Mouse (Mus musculus) left cerebral cortex, postnatal 10 days (tissue): ENCODE measurements around the gene Nkapd1. TPM values are rescaled to one million over a fixed set of nuclear protein-coding genes. Genes with fewer than 3 reads are reported as not detected.

ENCODE experiments used
- DNase-seq, 2 experiments: peaks; one replicate each; pipeline ENCODE4 v3.0.0; 2021 to 2022; ENCODE audit warnings: low spot score in 2 of 2, mixed read lengths in 1 of 2; ENCODE audit errors: extremely low spot score in 1 of 2
- intact Hi-C: fragments of 180-260 bp; cut with DNase I; formaldehyde crosslinking; loops from one replicate; pipeline ENCODE4 v1.15.1; 2025
- total RNA-seq, 2 experiments: library from RNA; stranded (reverse); gene quantifications; 2 replicates each; pipeline ENCODE4 v1.2.3; 2021

Nkapd1 gene
- total RNA-seq, 2 experiments from 2014 or later, result 28.9 to 30.3 TPM

DNA sequence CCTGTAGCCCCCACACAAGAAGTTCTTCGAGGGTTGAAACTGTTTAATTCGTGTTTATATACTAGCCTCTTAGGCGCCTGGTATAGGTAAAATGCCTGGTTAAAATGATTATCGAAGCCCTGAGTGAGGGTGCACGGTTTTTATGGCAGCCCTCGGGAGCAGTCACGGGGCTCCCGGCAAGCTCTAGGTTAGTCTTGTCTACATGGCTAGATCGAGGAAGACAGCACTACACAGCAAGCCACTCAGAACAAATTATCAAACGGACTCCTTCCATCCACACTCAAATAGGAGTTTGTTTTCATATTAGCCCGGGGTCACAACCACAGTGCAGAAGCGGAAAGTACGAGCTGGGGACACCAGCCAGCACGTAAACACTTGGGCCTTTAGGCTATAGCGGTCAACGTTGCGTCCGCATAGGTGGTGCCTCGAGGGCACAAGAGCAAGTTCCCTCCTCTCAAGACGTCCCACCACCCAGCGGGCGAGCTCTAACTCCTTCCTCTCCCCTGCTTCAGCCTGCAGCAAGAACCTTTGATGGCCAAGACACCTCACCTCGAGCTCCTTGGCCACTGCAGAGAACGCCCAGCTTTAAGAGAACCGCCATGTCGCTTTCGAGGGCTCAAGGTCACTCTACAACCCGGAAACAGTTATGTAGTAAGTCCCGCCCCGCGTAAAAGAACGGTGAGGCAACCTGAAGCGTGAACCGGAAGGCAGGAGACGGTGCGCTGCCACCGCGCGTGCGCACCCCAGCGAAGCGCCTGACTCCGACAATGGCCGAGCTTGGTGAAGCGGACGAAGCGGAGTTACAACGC lies 13.9 kb downstream of the Nkapd1 start, which contains the start of the genes Sdhd and Timm8b:
TSS of gene Sdhd (minus strand) at position 624 of the 809 bp plus-strand sequence.
TSS of gene Timm8b (plus strand) at position 722 of the 809 bp plus-strand sequence.
- peak; percentile 94 to 96 for DNase-seq
- intact Hi-C loops, result no loop called here

DNA sequence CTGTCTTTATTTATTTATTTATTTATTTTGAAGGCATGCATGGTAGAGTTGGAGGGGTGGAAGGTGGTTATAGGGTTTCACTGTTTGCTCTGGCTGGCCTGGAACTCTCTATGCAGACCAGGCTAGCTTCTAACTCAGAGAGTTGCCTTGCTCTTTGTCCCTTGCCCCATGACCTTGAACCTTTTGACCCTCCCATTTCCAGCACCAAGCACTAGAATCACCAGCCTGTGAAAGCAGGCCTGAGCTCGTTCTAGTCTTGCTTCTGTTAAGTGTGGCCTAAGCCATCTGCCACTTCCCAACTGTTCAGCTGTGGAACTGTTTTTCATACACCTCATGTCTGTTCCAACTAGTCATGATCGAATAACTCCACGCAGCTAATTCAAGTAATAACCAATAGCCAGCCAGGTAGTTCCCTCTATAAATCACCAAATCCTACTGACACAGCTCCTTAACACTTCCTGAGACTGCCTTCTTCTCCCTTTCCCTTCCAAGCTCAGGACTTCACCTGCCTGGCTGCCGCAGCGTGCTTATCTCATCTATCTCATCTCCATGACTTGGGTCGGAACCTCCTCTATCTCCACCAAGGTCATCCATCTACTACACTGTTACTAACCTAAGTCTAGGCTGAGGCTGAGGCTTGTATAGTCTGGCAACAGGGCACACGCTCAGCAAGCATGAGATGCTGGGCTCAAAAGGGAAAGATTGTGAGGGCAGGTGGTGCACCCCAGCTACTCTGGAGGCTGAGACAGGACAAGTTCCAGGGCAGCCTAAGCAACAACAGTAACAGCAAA lies 15.0 kb downstream of the Nkapd1 start:
- no peak for DNase-seq
- intact Hi-C loops, result no loop called here

DNA sequence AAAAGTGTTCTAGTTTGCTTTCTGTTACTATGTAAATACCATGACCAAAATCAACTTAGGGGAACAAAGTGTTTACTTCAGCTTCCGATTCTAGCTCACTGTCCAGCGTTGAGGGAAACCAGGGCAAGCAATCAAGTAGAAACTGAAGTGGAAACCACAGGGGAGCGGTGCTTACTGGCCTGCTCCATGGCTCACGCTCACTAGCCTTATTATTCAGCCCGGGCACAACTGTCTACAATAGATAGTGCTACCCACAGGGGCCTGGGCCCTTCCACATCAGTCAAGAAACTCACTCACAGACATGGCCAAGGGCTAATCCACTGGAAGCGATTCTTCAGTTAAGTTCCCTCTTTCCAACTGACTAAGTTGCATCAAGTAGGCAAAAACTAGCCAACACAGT lies 15.7 kb downstream of the Nkapd1 start:
- intact Hi-C loops, result no loop called here
- DNase-seq, result no peak

DNA sequence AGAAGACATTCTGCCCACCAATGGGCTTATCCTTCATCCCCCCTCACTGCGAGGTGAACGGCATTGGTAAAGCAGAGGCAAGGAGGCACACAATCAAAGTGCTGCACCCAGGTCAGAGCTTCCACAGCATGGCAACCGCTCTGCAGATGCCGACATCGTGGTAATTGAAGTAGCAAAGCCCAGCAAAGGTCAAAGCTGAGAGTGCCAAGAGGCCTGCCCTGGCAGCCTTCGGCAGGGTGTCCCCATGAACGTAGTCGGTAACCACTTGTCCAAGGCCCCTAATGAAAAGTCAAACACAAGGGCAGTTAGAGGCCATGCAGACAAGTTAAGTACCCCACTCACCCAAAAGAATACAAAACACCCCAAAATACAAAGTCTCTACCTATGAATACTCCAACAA lies 20.3 kb downstream of the Nkapd1 start:
- intact Hi-C loops, result no loop called here
- DNase-seq, result no peak

DNA sequence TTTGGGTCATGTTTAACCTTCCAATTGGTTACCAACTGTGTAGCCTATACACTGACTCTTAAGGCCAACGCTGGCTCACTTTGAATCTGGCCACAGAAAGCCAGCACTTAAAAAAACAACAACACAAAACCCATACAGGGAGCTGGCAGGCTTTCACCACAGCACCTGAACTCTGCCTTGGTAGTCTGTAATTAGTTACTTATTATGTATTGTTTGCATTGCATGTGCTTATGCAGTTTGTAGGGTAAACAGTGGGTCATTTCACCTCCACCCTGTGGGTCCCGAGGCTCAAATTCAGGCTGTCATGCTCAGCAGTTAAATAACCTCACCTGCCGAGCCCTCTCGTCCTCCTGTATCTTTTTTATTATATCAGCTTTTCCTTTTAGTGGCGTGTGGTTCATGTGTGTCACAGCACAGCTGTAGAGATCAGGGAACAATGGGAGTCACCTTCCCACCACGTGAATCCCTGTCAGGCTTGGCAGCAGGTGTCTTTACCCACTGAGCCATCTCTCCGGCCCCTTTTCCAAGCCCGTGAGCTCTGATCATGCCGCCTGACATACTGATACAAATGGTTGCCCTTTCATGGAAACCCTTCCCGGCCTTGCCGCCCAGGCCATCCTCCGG lies 22.4 kb downstream of the Nkapd1 start:
- DNase-seq, result no peak
- intact Hi-C loops, result no loop called here

DNA sequence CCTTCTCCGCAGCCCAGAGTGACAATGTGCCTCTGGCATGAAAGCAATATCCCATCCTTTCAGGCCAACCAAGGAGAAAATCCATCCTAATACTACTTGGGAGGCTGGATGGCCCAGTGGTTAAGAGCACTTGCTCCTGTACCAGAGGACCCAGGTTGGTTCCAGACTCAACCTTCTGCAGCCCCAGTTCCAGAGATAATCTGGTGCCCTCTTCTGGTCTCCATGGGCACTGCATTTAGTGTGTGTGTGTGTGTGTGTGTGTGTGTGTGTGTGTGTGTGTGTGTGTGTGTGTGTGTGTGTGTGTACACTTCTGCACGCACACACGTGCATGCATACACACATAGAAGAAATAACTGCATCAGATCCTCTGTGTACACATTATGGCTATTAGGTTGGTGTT lies 23.7 kb downstream of the Nkapd1 start:
- intact Hi-C loops, result no loop called here
- DNase-seq, result peak in 1 of 2 experiments; percentile 51

DNA sequence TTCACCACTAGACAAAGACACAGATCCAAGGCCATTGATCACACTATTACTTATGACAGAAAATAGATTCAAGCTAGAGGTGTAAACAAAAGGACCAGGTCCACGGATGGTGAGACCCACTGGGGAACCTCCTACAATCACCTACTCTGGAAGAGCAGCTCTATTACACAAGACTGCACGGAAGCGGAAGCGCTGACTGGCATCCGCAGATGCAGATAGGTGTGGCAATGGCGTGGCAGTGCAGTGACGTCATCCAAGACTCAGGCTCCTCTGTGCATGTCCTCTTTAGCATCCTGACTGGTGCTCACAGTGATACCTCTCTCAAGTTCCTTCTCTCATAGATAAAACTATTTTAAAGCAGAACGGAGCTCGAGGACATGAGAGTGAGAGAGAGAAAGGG lies 24.3 kb downstream of the Nkapd1 start:
- intact Hi-C loops, result no loop called here
- no peak for DNase-seq

DNA sequence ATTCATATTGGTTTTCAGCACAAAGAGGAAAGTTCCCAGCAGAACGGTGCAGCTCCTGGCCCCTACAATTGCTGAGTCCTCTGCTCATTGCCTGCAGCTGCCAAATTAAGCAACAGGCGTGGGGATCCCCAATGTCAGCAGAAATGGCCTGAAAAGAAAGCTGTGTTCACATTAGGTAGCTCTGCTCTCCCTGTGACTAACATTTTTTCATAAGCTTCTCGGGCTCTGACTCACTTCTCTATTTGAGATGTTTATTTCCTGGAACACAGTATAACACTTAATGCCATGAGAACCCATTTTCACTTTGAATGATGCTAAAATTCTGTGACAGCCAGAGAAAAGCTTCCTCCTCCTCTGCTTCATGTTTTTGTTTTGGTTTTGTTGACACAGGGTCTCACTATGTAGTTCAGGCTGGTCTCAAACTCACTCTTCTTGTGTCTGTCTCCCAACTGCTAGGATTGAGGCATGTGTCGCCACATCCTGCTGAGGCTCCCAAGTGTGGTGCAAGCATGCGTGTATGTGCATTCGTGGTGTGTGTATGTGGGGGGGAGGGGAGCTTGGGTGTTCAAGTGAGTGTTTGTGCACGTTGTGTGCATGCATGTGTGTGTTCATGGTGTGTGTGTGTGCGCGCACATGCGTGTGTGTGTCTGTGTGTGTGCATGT lies 26.3 kb downstream of the Nkapd1 start:
- no peak for DNase-seq
- intact Hi-C loops, result no loop called here

DNA sequence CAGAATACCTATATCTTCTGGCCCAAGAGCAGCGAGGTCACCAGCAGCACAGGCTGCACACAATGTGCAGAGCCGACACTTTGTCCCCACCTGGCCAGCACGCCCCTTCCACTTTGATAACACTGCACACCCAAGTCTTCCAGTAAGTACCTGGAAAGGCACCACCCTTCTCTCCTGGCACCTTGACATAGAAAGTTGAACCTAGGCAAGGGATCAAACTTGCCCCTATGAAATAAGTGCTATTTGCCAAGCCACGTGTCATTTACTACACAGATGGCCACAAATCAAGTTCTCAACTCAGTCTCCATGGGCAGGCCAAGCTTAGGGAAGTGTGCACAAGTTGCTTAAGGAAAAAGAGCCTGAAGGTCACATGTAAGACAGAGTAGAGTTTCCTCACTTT lies 30.3 kb downstream of the Nkapd1 start:
- intact Hi-C loops, result no loop called here
- DNase-seq, result no peak

DNA sequence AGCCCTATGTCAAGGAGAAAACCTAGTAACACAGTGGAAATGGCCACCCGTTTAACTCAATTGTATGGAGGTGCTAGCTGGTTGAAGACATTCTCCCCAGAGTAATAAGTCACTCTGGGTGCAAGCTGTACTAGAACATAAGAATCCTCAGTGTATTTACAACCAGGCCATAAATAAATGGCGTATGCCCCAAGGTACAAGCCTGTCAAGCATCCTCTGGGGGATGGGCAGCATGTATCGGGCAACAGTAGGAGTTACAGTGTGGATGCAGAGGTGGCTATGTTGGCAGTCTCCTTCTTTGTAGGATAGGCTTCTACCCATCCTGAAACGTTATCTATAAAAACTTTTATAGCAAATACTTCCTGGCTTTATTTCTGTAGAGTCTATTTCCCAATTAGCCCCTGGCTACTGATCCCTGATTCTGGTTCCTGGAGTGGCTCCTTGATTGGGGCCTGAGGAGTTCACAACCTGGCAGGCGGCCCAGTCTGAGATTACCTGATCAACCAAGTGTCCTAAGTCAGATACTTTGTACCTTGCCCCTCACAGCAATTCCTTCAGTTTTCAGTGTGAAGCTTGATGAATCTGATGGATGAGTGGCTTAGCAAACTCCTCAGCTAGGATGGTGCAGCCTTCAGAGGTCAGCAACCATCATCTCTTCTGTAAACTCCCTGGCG lies 32.0 kb downstream of the Nkapd1 start:
- intact Hi-C loops, result no loop called here
- DNase-seq, result no peak

DNA sequence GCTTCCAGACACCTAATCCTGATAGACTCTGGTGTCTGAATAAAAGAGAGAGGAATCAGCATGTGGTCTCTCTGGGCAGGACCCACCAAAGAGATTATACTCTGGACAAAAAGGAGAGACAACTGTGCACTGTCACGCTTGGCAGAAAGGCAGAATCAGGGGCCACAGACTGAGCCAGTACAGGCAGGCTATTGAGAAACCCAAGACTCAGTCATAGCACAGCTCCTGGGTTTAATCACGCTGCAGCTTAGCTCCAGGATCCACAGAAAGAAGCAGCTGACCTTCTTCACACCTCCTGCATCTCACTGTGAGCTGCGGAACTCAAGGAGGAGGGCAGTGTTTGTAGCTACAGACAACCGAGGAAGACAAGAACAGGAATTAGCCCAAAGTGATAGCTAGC lies 36.9 kb downstream of the Nkapd1 start:
- DNase-seq, result no peak
- intact Hi-C loops, result no loop called here

DNA sequence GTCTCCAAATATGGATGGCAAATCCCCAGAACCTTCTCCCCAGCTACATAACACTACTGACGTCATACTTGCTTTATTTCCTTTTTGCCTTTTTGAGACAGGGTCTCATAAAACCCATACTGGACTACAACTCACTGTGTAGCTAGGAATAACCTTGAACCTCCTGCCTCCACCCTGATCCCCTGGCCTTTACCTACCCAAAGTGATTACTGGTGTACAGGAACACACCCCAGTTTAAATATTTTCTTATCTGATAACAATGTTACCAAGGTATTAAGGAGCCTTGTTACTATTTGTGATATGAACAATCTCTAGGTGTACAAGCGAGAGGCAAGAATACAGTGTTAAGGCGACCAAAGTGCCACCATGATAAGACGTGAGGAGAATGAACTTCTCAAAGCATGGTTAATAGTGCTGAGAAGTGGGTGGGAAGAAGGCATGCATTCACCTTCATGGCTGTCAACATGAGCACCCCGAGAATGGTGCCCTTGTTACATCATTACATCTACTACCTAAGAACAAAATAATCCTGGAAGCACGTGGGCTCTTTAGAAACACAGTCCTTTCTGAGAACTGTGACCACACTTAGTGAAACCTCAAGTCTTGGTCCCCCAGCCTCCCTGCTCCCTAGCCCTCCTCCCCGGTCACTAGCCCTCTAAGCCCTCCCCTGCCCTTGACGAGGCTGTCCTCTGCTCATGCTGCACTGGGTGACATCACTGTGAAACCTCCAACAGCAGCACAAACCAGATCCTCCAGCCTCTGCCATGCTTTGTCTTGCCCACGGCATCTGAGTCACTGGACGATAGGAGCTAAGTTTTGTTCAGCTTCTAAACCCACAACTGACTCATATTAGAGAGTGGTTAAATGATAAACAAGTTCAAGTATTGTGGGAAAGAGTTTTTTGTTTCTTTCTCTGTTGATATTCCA lies 47.4 kb downstream of the Nkapd1 start:
- DNase-seq, result no peak
- intact Hi-C loops, result no loop called here

DNA sequence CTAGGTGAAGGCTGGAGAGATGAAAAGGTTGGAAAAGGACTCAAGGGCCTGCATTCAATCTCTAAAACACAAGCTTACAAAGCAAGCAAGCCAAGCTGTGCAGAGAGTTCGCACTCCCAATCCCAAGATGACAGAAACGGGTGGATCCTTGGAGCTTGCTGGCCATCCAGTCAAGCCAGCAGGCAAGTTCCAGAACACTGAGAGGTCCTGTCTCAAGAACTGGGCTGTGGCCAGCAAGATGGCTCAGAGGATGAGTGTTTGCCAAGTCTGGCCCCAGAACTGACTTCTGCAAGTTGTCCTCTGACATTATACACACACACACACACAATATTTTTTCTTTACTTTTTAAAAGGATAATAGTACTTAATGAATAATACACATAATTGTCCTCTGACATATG lies 49.4 kb downstream of the Nkapd1 start:
- intact Hi-C loops, result no loop called here
- no peak for DNase-seq

DNA sequence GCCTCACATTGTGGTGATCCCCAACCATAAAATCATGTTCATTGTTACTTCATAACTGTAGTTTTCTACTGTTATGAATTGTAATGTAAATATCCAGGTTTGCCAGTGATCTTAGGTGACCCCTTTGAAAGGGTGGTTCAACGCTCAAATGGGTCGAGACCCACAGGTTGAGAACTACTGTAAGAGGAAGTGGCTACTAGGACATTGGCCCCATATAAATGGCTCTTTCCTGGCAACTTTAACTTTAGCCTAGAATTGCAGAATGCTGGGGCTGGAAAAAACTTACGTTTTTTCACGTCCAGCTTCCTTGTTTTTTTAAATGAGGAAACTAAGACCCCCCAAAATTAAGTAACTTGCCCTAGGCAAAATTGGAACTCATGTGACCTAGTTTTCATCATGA lies 49.9 kb downstream of the Nkapd1 start:
- no peak for DNase-seq
- intact Hi-C loops, result no loop called here

DNA sequence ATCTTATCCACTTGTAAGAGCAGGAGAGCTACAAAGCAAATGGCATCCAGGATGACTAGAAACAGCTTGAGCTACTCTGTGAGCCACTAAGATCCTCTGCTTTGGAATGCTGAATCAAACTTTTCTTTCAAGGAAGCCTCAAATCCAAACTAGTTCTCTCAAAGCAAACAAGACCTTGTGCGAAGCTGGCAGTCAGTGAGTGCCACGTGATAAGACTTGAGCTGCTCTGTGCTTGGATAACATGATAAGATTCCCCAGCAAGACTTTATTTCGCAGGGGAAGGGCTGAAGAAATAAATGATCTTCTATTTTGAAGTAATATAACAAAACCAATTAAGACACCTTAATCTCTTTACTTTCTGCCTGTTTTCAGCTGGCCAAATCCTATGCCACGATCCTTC lies 51.3 kb downstream of the Nkapd1 start:
- DNase-seq, result no peak
- intact Hi-C loops, result no loop called here

DNA sequence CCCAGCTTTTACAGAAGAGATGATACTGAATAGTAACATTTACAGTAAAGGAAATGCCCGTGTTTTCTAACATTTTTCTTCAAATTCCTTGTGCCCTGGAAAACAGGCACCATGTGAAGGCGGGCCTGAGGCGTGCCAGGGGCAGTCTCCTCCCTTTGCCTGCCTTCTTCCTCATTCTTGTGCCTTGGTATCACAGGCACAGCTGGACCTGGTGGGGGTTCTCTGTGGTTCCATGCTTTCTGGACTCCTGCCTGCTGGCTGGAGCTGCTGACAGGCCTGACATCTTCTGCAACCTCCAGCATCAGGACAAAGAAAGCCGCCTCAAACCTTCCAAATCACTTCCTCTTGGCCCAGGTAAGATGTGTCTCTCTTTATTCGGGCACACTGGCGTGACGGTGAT lies 52.1 kb downstream of the Nkapd1 start:
- peak in 1 of 2 experiments; percentile 74 for DNase-seq
- intact Hi-C loops, result no loop called here

DNA sequence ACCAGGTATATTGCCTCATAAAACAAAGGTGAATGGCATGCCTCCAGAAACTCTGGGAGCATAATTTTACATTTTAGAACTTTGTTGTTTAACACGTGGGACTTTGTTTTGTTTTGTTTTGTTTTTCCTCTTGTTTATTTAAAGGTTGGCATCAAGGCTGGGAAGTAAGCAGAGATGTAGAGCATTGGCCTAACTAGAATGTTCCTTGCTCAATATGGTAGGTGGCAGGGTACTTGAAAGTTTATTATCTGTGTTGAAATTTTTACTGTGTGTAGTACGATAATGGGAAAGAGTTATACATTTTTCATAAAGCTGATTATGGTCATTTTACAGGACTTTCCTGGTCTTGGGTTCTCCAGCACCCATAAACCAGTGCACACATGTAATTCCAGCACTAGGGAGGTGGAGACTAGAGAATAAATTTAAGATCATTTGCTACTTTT lies 55.3 kb downstream of the Nkapd1 start:
- intact Hi-C loops, result no loop called here
- DNase-seq, result no peak
